Mouse (Mus musculus) embryonic facial prominence, embryonic 15.5 days (tissue): ENCODE results near the gene Sh3glb2. TPM values are rescaled to one million over a fixed set of nuclear protein-coding genes. Genes with fewer than 3 reads are reported as not detected.

Source experiments
- ATAC-seq: fragments of 200-750 bp; cut with Nextera tagmentation; 2 replicates; pipeline ENCODE4 v1.8.0; 2017; ENCODE audit warnings: low read depth, moderate TSS enrichment; ENCODE audit not compliant: insufficient number of reproducible peaks, low FRiP score, low TSS enrichment
- H3K27ac ChIP-seq: fragments of 300-500 bp; sonication (generic); replicated peaks from 2 replicates; pipeline ENCODE4 v1.5.1; 2015; ENCODE audit warnings: mild to moderate bottlenecking, inconsistent platforms
- H3K27me3 ChIP-seq: fragments of 300-500 bp; sonication (generic); 2 replicates; pipeline ENCODE4 v1.6.1; 2015; ENCODE audit warnings: inconsistent platforms
- H3K36me3 ChIP-seq: fragments of 300-500 bp; sonication (generic); 2 replicates; pipeline ENCODE4 v1.6.1; 2015; ENCODE audit warnings: mild to moderate bottlenecking, inconsistent platforms
- H3K4me1 ChIP-seq: fragments of 300-500 bp; sonication (generic); 2 replicates; pipeline ENCODE4 v1.6.1; 2015; ENCODE audit warnings: inconsistent platforms
- H3K4me2 ChIP-seq: fragments of 300-500 bp; sonication (generic); replicated peaks from 2 replicates; pipeline ENCODE4 v1.6.1; 2015; ENCODE audit warnings: mild to moderate bottlenecking, inconsistent platforms
- H3K4me3 ChIP-seq: fragments of 300-500 bp; sonication (generic); replicated peaks from 2 replicates; pipeline ENCODE4 v1.5.1; 2015; ENCODE audit warnings: mild to moderate bottlenecking, inconsistent platforms
- H3K9ac ChIP-seq: fragments of 300-500 bp; sonication (generic); 2 replicates; pipeline ENCODE4 v1.6.1; 2015; ENCODE audit warnings: inconsistent platforms
- H3K9me3 ChIP-seq: fragments of 300-500 bp; sonication (generic); replicated peaks from 2 replicates; pipeline ENCODE4 v1.6.1; 2016; ENCODE audit warnings: inconsistent platforms
- WGBS: fragments of 180-500 bp; shearing (Covaris S2); methylation state at CpG from one replicate; pipeline ENCODE4 v1.1.7; 2015; 5-methylcytosine and 5-hydroxymethylcytosine counted together
- polyA plus RNA-seq: library from polyadenylated mRNA; unstranded; fragments of >200 nt; fragmentation: Nextera tagmentation; extraction: Ambion mirVana; gene quantifications from 2 replicates; pipeline ENCODE4 v1.2.1, GENCODE M21; 2015

Sh3glb2 gene
- polyA plus RNA-seq, 1 experiment from 2014 or later = 114 TPM

GRCm38 (mm10) chr2:30357552-30358510, 1.3 kb downstream of the Sh3glb2 start:
- 35% methylated on average over 8 of the region's 8 CpGs for WGBS
- Histone ChIP-seq H3K27me3 (no peaks in the 10 kb centered on the region), H3K4me1 (peaks cover 34% of the 10 kb centered on the region), H3K9ac (peak overlapping the region; percentile 78), H3K36me3 (peaks cover 23% of the 10 kb centered on the region), H3K9me3 (no peaks in the 10 kb centered on the region), H3K4me3 (peak overlapping the region; percentile 81), H3K27ac (0 out of 2 replicates have a peak overlapping the region, but pooled peaks have one; percentile 65), H3K4me2 (peak overlapping the region; percentile 93)
- no peak for ATAC-seq

- Histone ChIP-seq H3K4me2 (no peak overlapping the region), H3K27me3 (no peaks in the 10 kb centered on the region), H3K9ac (0 out of 2 replicates have a peak overlapping the region, but pooled peaks have one; percentile 10), H3K9me3 (no peaks in the 10 kb centered on the region), H3K4me3 (no peak overlapping the region), H3K4me1 (peaks cover 34% of the 10 kb centered on the region), H3K36me3 (peaks cover 30% of the 10 kb centered on the region), H3K27ac (peak overlapping the region; percentile 65; the same call in 1 of the 2 replicates)
- 67% methylated on average over 9 of the region's 9 CpGs for WGBS
- no peak for ATAC-seq
These were observed 2.2 kb downstream of the Sh3glb2 start for GRCm38 (mm10) chr2:30356906-30357305.

GRCm38 (mm10) chr2:30356266-30356665, 2.9 kb downstream of the Sh3glb2 start:
- Histone ChIP-seq H3K4me1 (peaks cover 34% of the 10 kb centered on the region), H3K27ac (no peak overlapping the region; the same call in 1 of the 2 replicates), H3K4me2 (no peak overlapping the region), H3K36me3 (peaks cover 30% of the 10 kb centered on the region), H3K4me3 (no peak overlapping the region), H3K9me3 (no peaks in the 10 kb centered on the region), H3K27me3 (no peaks in the 10 kb centered on the region), H3K9ac (no peak overlapping the region)
- ATAC-seq = no peak
- 44% methylated on average over 4 of the region's 4 CpGs for WGBS

GRCm38 (mm10) chr2:30355861-30356260, 3.3 kb downstream of the Sh3glb2 start:
- no peak overlapping the region for H3K9ac ChIP-seq
- peaks cover 34% of the 10 kb centered on the region for H3K4me1 ChIP-seq
- H3K27me3 ChIP-seq = no peaks in the 10 kb centered on the region
- H3K4me2 ChIP-seq = no peak overlapping the region
- no peak overlapping the region for H3K27ac ChIP-seq
- peaks cover 34% of the 10 kb centered on the region for H3K36me3 ChIP-seq
- H3K9me3 ChIP-seq = no peaks in the 10 kb centered on the region
- no peak overlapping the region for H3K4me3 ChIP-seq
- no peak for ATAC-seq
- 62% methylated on average over 4 of the region's 4 CpGs for WGBS

- peaks cover 4% of the 10 kb centered on the region; the same call in 1 of the 2 replicates for H3K4me1 ChIP-seq
- H3K4me2 ChIP-seq = no peak overlapping the region
- H3K4me3 ChIP-seq = no peak overlapping the region
- H3K9me3 ChIP-seq = no peaks in the 10 kb centered on the region
- H3K27ac ChIP-seq = no peak overlapping the region
- no peak for ATAC-seq
- no peak overlapping the region for H3K9ac ChIP-seq
- WGBS = 63% methylated on average over 2 of the region's 2 CpGs
- peaks cover 79% of the 10 kb centered on the region for H3K36me3 ChIP-seq
- no peaks in the 10 kb centered on the region for H3K27me3 ChIP-seq
These were observed 8.0 kb downstream of the Sh3glb2 start for GRCm38 (mm10) chr2:30351149-30351548.

GRCm38 (mm10) chr2:30349196-30349595, 9.9 kb downstream of the Sh3glb2 start:
- peaks cover 90% of the 10 kb centered on the region for H3K36me3 ChIP-seq

GRCm38 (mm10) chr2:30345971-30346676, 13.0 kb downstream of the Sh3glb2 start:
- Histone ChIP-seq H3K27me3 (no peaks in the 10 kb centered on the region), H3K4me3 (no peak overlapping the region), H3K4me1 (no peaks in the 10 kb centered on the region), H3K4me2 (no peak overlapping the region), H3K9me3 (no peaks in the 10 kb centered on the region), H3K27ac (no peak overlapping the region), H3K36me3 (peaks cover 98% of the 10 kb centered on the region), H3K9ac (no peak overlapping the region)
- no peak for ATAC-seq
- WGBS = 87% methylated on average over 7 of the region's 7 CpGs

More at GRCm38 (mm10) chr2:30349196-30349595, 9.9 kb downstream of the Sh3glb2 start:
- Histone ChIP-seq H3K27me3 (no peaks in the 10 kb centered on the region), H3K9me3 (no peaks in the 10 kb centered on the region), H3K4me3 (no peak overlapping the region), H3K4me1 (no peaks in the 10 kb centered on the region), H3K9ac (no peak overlapping the region), H3K4me2 (no peak overlapping the region), H3K27ac (no peak overlapping the region)
- 80% methylated on average over 6 of the region's 6 CpGs for WGBS
- no peak for ATAC-seq

GRCm38 (mm10) chr2:30343601-30344137, 15.5 kb downstream of the Sh3glb2 start:
- no peak for ATAC-seq
- H3K36me3 ChIP-seq = peaks cover 98% of the 10 kb centered on the region
- WGBS = 78% methylated on average over 14 of the region's 14 CpGs

GRCm38 (mm10) chr2:30342544-30342943, 16.6 kb downstream of the Sh3glb2 start:
- Histone ChIP-seq H3K4me1 (no peaks in the 10 kb centered on the region), H3K36me3 (peaks cover 97% of the 10 kb centered on the region), H3K4me3 (no peak overlapping the region), H3K27ac (no peak overlapping the region), H3K4me2 (no peak overlapping the region), H3K9ac (no peak overlapping the region), H3K9me3 (no peaks in the 10 kb centered on the region), H3K27me3 (no peaks in the 10 kb centered on the region)
- no peak for ATAC-seq
- 96% methylated on average over 7 of the region's 7 CpGs for WGBS

More at GRCm38 (mm10) chr2:30343601-30344137, 15.5 kb downstream of the Sh3glb2 start:
- H3K27ac ChIP-seq = peak overlapping the region; percentile 39; the same call in 1 of the 2 replicates
- no peaks in the 10 kb centered on the region for H3K4me1 ChIP-seq
- H3K4me3 ChIP-seq = no peak overlapping the region
- H3K27me3 ChIP-seq = no peaks in the 10 kb centered on the region
- no peak overlapping the region for H3K9ac ChIP-seq
- H3K9me3 ChIP-seq = no peaks in the 10 kb centered on the region
- H3K4me2 ChIP-seq = no peak overlapping the region

- Histone ChIP-seq H3K4me2 (no peak overlapping the region), H3K4me3 (no peak overlapping the region), H3K36me3 (peaks cover 97% of the 10 kb centered on the region), H3K9ac (no peak overlapping the region), H3K27me3 (no peaks in the 10 kb centered on the region), H3K4me1 (no peaks in the 10 kb centered on the region), H3K9me3 (no peaks in the 10 kb centered on the region), H3K27ac (no peak overlapping the region)
- no peak for ATAC-seq
- WGBS = 99% methylated on average over 3 of the region's 3 CpGs
These were observed 17.1 kb downstream of the Sh3glb2 start for GRCm38 (mm10) chr2:30342061-30342460.

- no peak overlapping the region for H3K4me3 ChIP-seq
- no peak overlapping the region for H3K9ac ChIP-seq
- no peaks in the 10 kb centered on the region for H3K9me3 ChIP-seq
- H3K4me1 ChIP-seq = no peaks in the 10 kb centered on the region
- H3K36me3 ChIP-seq = peaks cover 97% of the 10 kb centered on the region
- WGBS = 87% methylated on average over 12 of the region's 12 CpGs
- H3K27me3 ChIP-seq = no peaks in the 10 kb centered on the region
- no peak overlapping the region for H3K27ac ChIP-seq
- no peak overlapping the region for H3K4me2 ChIP-seq
- no peak for ATAC-seq
These were observed 22.0 kb downstream of the Sh3glb2 start for GRCm38 (mm10) chr2:30337179-30337578.
